Mouse (Mus musculus): Measurements from ENCODE around the gene Agt. TPM values are rescaled to one million over a fixed set of nuclear protein-coding genes. Genes with fewer than 3 reads are reported as not detected.

Agt gene
- polyA plus RNA-seq, 1 experiment = not detected

- Histone ChIP-seq H3K27ac (ENCODE audit: insufficient read depth, low read depth, low read length) (no peak overlapping the region), H3K4me1 (ENCODE audit: control insufficient read depth, insufficient read depth, low read length) (no peaks in the 10 kb centered on the region), H3K4me3 (ENCODE audit: insufficient read depth, low read length) (no peak overlapping the region)
- TF ChIP-seq CTCF (IDR thresholded peaks at IDR 0.05; ENCODE audit: low read depth, low read length) = no peak
- TF ChIP-seq POLR2A (IDR thresholded peaks at IDR 0.05; ENCODE audit: borderline replicate concordance, low read depth, low read length) = no peak
These were observed 7.2 kb upstream of the Agt start for GRCm38 (mm10) chr8:124576751-124577150.

- Histone ChIP-seq H3K27ac (ENCODE audit: insufficient read depth, low read depth, low read length) (no peak within 1 kb of the TSS), H3K4me1 (ENCODE audit: control insufficient read depth, insufficient read depth, low read length) (no peaks in the 10 kb centered on the region), H3K4me3 (ENCODE audit: insufficient read depth, low read length) (no peak within 1 kb of the TSS)
- TF ChIP-seq POLR2A (IDR thresholded peaks at IDR 0.05; ENCODE audit: borderline replicate concordance, low read depth, low read length) (no peak), CTCF (IDR thresholded peaks at IDR 0.05; ENCODE audit: low read depth, low read length) (no peak)
These were observed 6.3 kb upstream of the Agt start, which contains the start of gene Capn9 for GRCm38 (mm10) chr8:124575811-124576210. Capn9 (plus strand) TSS chr8:124576111.

GRCm38 (mm10) chr8:124573552-124574340 lies 4.2 kb upstream of the Agt start:
- Histone ChIP-seq H3K27ac (ENCODE audit: insufficient read depth, low read depth, low read length) (no peak overlapping the region), H3K4me1 (ENCODE audit: control insufficient read depth, insufficient read depth, low read length) (no peaks in the 10 kb centered on the region), H3K4me3 (ENCODE audit: insufficient read depth, low read length) (no peak overlapping the region)
- TF ChIP-seq POLR2A (IDR thresholded peaks at IDR 0.05; ENCODE audit: borderline replicate concordance, low read depth, low read length) (no peak), CTCF (IDR thresholded peaks at IDR 0.05; ENCODE audit: low read depth, low read length) (peak; percentile 92)

GRCm38 (mm10) chr8:124572430-124572775 lies 2.9 kb upstream of the Agt start:
- no peak overlapping the region for H3K27ac ChIP-seq (ENCODE audit: insufficient read depth, low read depth, low read length)
- H3K4me3 ChIP-seq (ENCODE audit: insufficient read depth, low read length) = no peak overlapping the region
- H3K4me1 ChIP-seq (ENCODE audit: control insufficient read depth, insufficient read depth, low read length) = no peaks in the 10 kb centered on the region
- TF ChIP-seq CTCF (IDR thresholded peaks at IDR 0.05; ENCODE audit: low read depth, low read length) = no peak
- TF ChIP-seq POLR2A (IDR thresholded peaks at IDR 0.05; ENCODE audit: borderline replicate concordance, low read depth, low read length) = no peak

- Histone ChIP-seq H3K4me3 (ENCODE audit: insufficient read depth, low read length) (no peak overlapping the region), H3K4me1 (ENCODE audit: control insufficient read depth, insufficient read depth, low read length) (no peaks in the 10 kb centered on the region), H3K27ac (ENCODE audit: insufficient read depth, low read depth, low read length) (no peak overlapping the region)
- TF ChIP-seq POLR2A (IDR thresholded peaks at IDR 0.05; ENCODE audit: borderline replicate concordance, low read depth, low read length) (no peak), CTCF (IDR thresholded peaks at IDR 0.05; ENCODE audit: low read depth, low read length) (no peak)
These were observed 2.4 kb upstream of the Agt start for GRCm38 (mm10) chr8:124571732-124572429.

- H3K27ac ChIP-seq (ENCODE audit: insufficient read depth, low read depth, low read length) = no peak overlapping the region
- no peak overlapping the region for H3K4me3 ChIP-seq (ENCODE audit: insufficient read depth, low read length)
- no peaks in the 10 kb centered on the region for H3K4me1 ChIP-seq (ENCODE audit: control insufficient read depth, insufficient read depth, low read length)
- no peak for TF ChIP-seq POLR2A (IDR thresholded peaks at IDR 0.05; ENCODE audit: borderline replicate concordance, low read depth, low read length)
- TF ChIP-seq CTCF (IDR thresholded peaks at IDR 0.05; ENCODE audit: low read depth, low read length) = no peak
These were observed 406 bp downstream of the Agt start for GRCm38 (mm10) chr8:124569100-124569499.

GRCm38 (mm10) chr8:124567584-124567983 lies 1.9 kb downstream of the Agt start:
- TF ChIP-seq POLR2A (IDR thresholded peaks at IDR 0.05; ENCODE audit: borderline replicate concordance, low read depth, low read length) (no peak), CTCF (IDR thresholded peaks at IDR 0.05; ENCODE audit: low read depth, low read length) (no peak)
- Histone ChIP-seq H3K27ac (ENCODE audit: insufficient read depth, low read depth, low read length) (no peak overlapping the region), H3K4me3 (ENCODE audit: insufficient read depth, low read length) (no peak overlapping the region), H3K4me1 (ENCODE audit: control insufficient read depth, insufficient read depth, low read length) (no peaks in the 10 kb centered on the region)

GRCm38 (mm10) chr8:124567126-124567525 lies 2.4 kb downstream of the Agt start:
- no peak overlapping the region for H3K4me3 ChIP-seq (ENCODE audit: insufficient read depth, low read length)
- no peak overlapping the region for H3K27ac ChIP-seq (ENCODE audit: insufficient read depth, low read depth, low read length)
- no peaks in the 10 kb centered on the region for H3K4me1 ChIP-seq (ENCODE audit: control insufficient read depth, insufficient read depth, low read length)
- no peak for TF ChIP-seq POLR2A (IDR thresholded peaks at IDR 0.05; ENCODE audit: borderline replicate concordance, low read depth, low read length)
- no peak for TF ChIP-seq CTCF (IDR thresholded peaks at IDR 0.05; ENCODE audit: low read depth, low read length)

- Histone ChIP-seq H3K4me3 (ENCODE audit: insufficient read depth, low read length) (no peak overlapping the region), H3K4me1 (ENCODE audit: control insufficient read depth, insufficient read depth, low read length) (no peaks in the 10 kb centered on the region), H3K27ac (ENCODE audit: insufficient read depth, low read depth, low read length) (no peak overlapping the region)
- no peak for TF ChIP-seq CTCF (IDR thresholded peaks at IDR 0.05; ENCODE audit: low read depth, low read length)
- no peak for TF ChIP-seq POLR2A (IDR thresholded peaks at IDR 0.05; ENCODE audit: borderline replicate concordance, low read depth, low read length)
These were observed 12.0 kb downstream of the Agt start for GRCm38 (mm10) chr8:124557476-124557875.

GRCm38 (mm10) chr8:124556658-124557057 lies 12.8 kb downstream of the Agt start:
- Histone ChIP-seq H3K4me1 (ENCODE audit: control insufficient read depth, insufficient read depth, low read length) (no peaks in the 10 kb centered on the region), H3K4me3 (ENCODE audit: insufficient read depth, low read length) (no peak overlapping the region), H3K27ac (ENCODE audit: insufficient read depth, low read depth, low read length) (no peak overlapping the region)
- TF ChIP-seq POLR2A (IDR thresholded peaks at IDR 0.05; ENCODE audit: borderline replicate concordance, low read depth, low read length) = no peak
- no peak for TF ChIP-seq CTCF (IDR thresholded peaks at IDR 0.05; ENCODE audit: low read depth, low read length)
